ENCODE assay signal across 9 mouse cellular contexts in genomic region chr1:59163030-59163461, GRCm38 (mm10). TPM values are rescaled to one million over a fixed set of nuclear protein-coding genes. Genes with fewer than 3 reads are reported as not detected.
A peak's percentile ranks its signal among the peaks of the same experiment; 100 is the strongest.
DNase-seq lines count a peak whose midpoint lies in the region; ATAC-seq and TF ChIP-seq lines count a peak whose summit lies in the region.
"Had no signal": no experiment of that assay in that cellular context is flagged by ENCODE, and none has a peak within 500 bp of the region (broad histone marks: within the 10 kb centered on the region; RNA-seq: fewer than 3 reads in every experiment).

Gene Mpp4, minus strand, starts transcription at chr1:59163389.

- no peaks in the 10 kb centered on the region for H3K79me2 ChIP-seq in myocyte (ENCODE audit: control insufficient read depth, insufficient read depth)

- in situ Hi-C loops in Patski (cut with MboI; ENCODE audit: low pct_unique_long_range_greater_than_20kb), result no loop called here

- DNase-seq in CD4-positive, CD25-positive, alpha-beta regulatory T cell, adult 2 months (ENCODE audit: low read depth, low spot score), result peak; percentile 21
- DNase-seq in Patski (ENCODE audit: low read depth, low spot score), result peak; percentile 67
- DNase-seq in layer of hippocampus, adult 11-12 months (ENCODE audit: low spot score), result peak; percentile 74
- DNase-seq in lung, adult 2 months, result no peak
- DNase-seq in urinary bladder, postnatal 25 days (ENCODE audit: low spot score), result no peak
- DNase-seq in liver, embryonic 11.5 days (ENCODE audit: low spot score), result no peak

- H3K4me3 ChIP-seq in myocyte, result no peak within 1 kb of the TSS
- H3K4me3 ChIP-seq in lung, adult 2 months (replicated peaks; ENCODE audit: extremely low read depth, low read depth, low read length), result no peak within 1 kb of the TSS
- no peak within 1 kb of the TSS for H3K4me3 ChIP-seq in liver, embryonic 11.5 days (ENCODE audit: low read depth, low read length)
- H3K4me3 ChIP-seq: heart, embryonic 13.5 days had no signal

- H3K27ac ChIP-seq in liver, embryonic 11.5 days (ENCODE audit: low read depth, low read length), result no peak within 1 kb of the TSS
- H3K27ac ChIP-seq: heart, embryonic 13.5 days had no signal

- H3K4me1 ChIP-seq in lung, adult 2 months (ENCODE audit: control insufficient read depth, insufficient read depth, low read length), result no peaks in the 10 kb centered on the region
- H3K4me1 ChIP-seq in liver, embryonic 11.5 days (replicated peaks; ENCODE audit: control insufficient read depth, insufficient read depth, low read length), result no peaks in the 10 kb centered on the region

- no peak within 1 kb of the TSS for H3K9ac ChIP-seq in liver, embryonic 11.5 days (ENCODE audit: low read depth, low read length)
- H3K9ac ChIP-seq: heart, embryonic 13.5 days had no signal

- no peaks in the 10 kb centered on the region for H3K9me3 ChIP-seq in liver, embryonic 11.5 days (ENCODE audit: control insufficient read depth, low read length)
- H3K9me3 ChIP-seq: heart, embryonic 13.5 days had no signal

- TF ChIP-seq POLR2A in myocyte (IDR thresholded peaks at IDR 0.05; ENCODE audit: insufficient read length, low read depth), result no peak
- TF ChIP-seq POLR2A in lung, adult 2 months (IDR thresholded peaks at IDR 0.05; ENCODE audit: borderline replicate concordance, extremely low read depth, low read depth, low read length), result no peak

- 61% methylated on average over 12 of the region's 12 CpGs for WGBS in lung, adult 2 months
- 58% methylated on average over 12 of the region's 12 CpGs for WGBS in liver, embryonic 11.5 days

- H3K36me3 ChIP-seq in myocyte (ENCODE audit: control insufficient read depth, insufficient read depth), result peaks cover 18% of the 10 kb centered on the region
- H3K36me3 ChIP-seq in liver, embryonic 11.5 days (ENCODE audit: control insufficient read depth, insufficient read depth, low read length), result peaks cover 4% of the 10 kb centered on the region; the same call in 1 of the 2 replicates

- no peak for TF ChIP-seq CTCF in Patski (IDR thresholded peaks at IDR 0.05)
- no peak for TF ChIP-seq CTCF in lung, adult 2 months (IDR thresholded peaks at IDR 0.05; ENCODE audit: insufficient read depth, low read length)

- no peak for ATAC-seq in CD4-positive, CD25-positive, alpha-beta regulatory T cell, adult 4 months
- ATAC-seq in Patski, result peak; percentile 90
- ATAC-seq in liver, embryonic 11.5 days (replicated peaks; ENCODE audit: low FRiP score), result no peak

- CTCF ChIA-PET in Patski (lab: Charles Lee), result interaction anchor here (0.7 to 2.7 kb wide), 5 partner anchors 10 to 74 kb away, joined by 3 to 8 read pairs (median 3); partner anchors contain the start of gene Als2

- H3K27me3 ChIP-seq in Patski (no peaks in the 10 kb centered on the region), myocyte (ENCODE audit: control insufficient read depth, insufficient read depth, insufficient read length) (no peaks in the 10 kb centered on the region)
- H3K27me3 ChIP-seq in liver, embryonic 11.5 days (replicated peaks; ENCODE audit: control insufficient read depth, insufficient read depth, low read length), result no peaks in the 10 kb centered on the region
- H3K27me3 ChIP-seq: heart, embryonic 13.5 days had no signal

- H3K4me2 ChIP-seq in myocyte (ENCODE audit: low read depth), result peak within 1 kb of the TSS; percentile 78
- no peak within 1 kb of the TSS for H3K4me2 ChIP-seq in liver, embryonic 11.5 days
- H3K4me2 ChIP-seq: heart, embryonic 13.5 days had no signal

- POLR2A ChIA-PET in Patski (lab: Charles Lee), result interaction anchor here (0.6 kb wide), 1 partner anchor 12 kb away, joined by 3 read pairs; no protein-coding TSS in a partner anchor

- no peak within 1 kb of the TSS for H3ac ChIP-seq in myocyte (ENCODE audit: control insufficient read depth, insufficient read length)

TF ChIP-seq in myocyte, 11 proteins besides CTCF, POLR2A, EP300 and RAD21:
- TF ChIP-seq SRF (IDR thresholded peaks at IDR 0.05; ENCODE audit: control insufficient read depth, insufficient read length, low read depth) (no peak), POLR2AphosphoS2 (IDR thresholded peaks at IDR 0.05; ENCODE audit: insufficient read length, low read depth) (no peak), TCF12 (IDR thresholded peaks at IDR 0.05; ENCODE audit: insufficient read depth, poor library complexity, severe bottlenecking) (no peak), TCF3 (IDR thresholded peaks at IDR 0.05; ENCODE audit: insufficient read length, low read depth) (peak; percentile 45), MYOD1 (IDR thresholded peaks at IDR 0.05; ENCODE audit: control insufficient read depth in 1 of 3, insufficient read length in 2 of 3, low read depth in 2 of 3) (peak in 2 of 3 experiments; percentile 85 to 94), MAX (IDR thresholded peaks at IDR 0.05; ENCODE audit: low read depth) (no peak), MYOG (IDR thresholded peaks at IDR 0.05; ENCODE audit: control insufficient read depth in 1 of 3, insufficient read depth in 1 of 3, insufficient read length in 2 of 3, low read depth in 2 of 3) (peak; percentile 23 to 87 (median 48)), USF1 (IDR thresholded peaks at IDR 0.05; ENCODE audit: low read depth) (no peak), REST (IDR thresholded peaks at IDR 0.05; ENCODE audit: insufficient read depth, insufficient read length) (no peak), CEBPB (IDR thresholded peaks at IDR 0.05; ENCODE audit: insufficient read depth, poor library complexity, severe bottlenecking) (no peak), E2F4 (IDR thresholded peaks at IDR 0.05; ENCODE audit: insufficient read depth) (peak; percentile 40)

RNA-seq across cellular contexts. Expression of gene Mpp4, which starts in this region (rescaled TPM):
- polyA plus RNA-seq in CD4-positive, CD25-positive, alpha-beta regulatory T cell, adult 4 months (2017; shearing (Covaris generic)), result not detected
- polyA plus RNA-seq in Patski (2021) (0.67 TPM), myocyte (2012; fragmentation: generic; extraction: Trizol) (0.26 TPM)
- polyA plus RNA-seq in lung, adult 2 months (2012; rRNA removed), result 0.93 and 0.97 TPM in 2 replicates
- 0.47 and 0.52 TPM in 2 replicates for polyA plus RNA-seq in liver, embryonic 11.5 days (2014; fragmentation: Nextera tagmentation; extraction: Ambion mirVana)

Comparison
In these comparisons a context has a peak if more than half of its experiments do, and no peak if none do; other contexts are left out.
1. Peak in DNase-seq and ATAC-seq in Patski; RNA of the gene not detected or under 1 TPM.
2. DNase-seq: peak in CD4-positive, CD25-positive, alpha-beta regulatory T cell, adult 2 months (single experiment) and layer of hippocampus, adult 11-12 months (single experiment); none in lung, adult 2 months (single experiment), urinary bladder, postnatal 25 days (single experiment) and liver, embryonic 11.5 days (single experiment).